Mouse (Mus musculus) ES-E14 (cell line): ENCODE measurements around the gene Pknox1.

Source experiments
- CHD2 ChIP-seq: IDR thresholded peaks from 2 replicates; pipeline ENCODE4 v1.6.1; 2014; ENCODE audit warnings: mild to moderate bottlenecking, low read depth, low read length, inconsistent platforms
- HCFC1 ChIP-seq: IDR thresholded peaks from 2 replicates; pipeline ENCODE4 v1.6.1; 2012; ENCODE audit warnings: low read length, inconsistent platforms, borderline replicate concordance; ENCODE audit not compliant: insufficient read depth
- MAFK ChIP-seq: IDR thresholded peaks from 2 replicates; pipeline ENCODE4 v1.6.1; 2014; ENCODE audit warnings: mild to moderate bottlenecking, low read depth, low read length, inconsistent platforms; ENCODE audit not compliant: insufficient read depth

GRCm38 (mm10) chr17:31519946-31520838, 44.3 kb upstream of the Pknox1 start, which contains the start of the genes Wdr4 and Ndufv3:
- no peak for TF ChIP-seq CHD2
- TF ChIP-seq HCFC1 = 0 out of 2 replicates have a peak, but pooled peaks have one; percentile 30
- no peak for TF ChIP-seq MAFK
